Mouse (Mus musculus) small intestine, adult 2 months (tissue): ENCODE results near the gene Gm28047.

ENCODE experiments used
- CTCF ChIP-seq: fragments of 200-500 bp; IDR thresholded peaks from 2 replicates; pipeline ENCODE4 v1.5.1; 2012; ENCODE audit warnings: low read depth, mild to moderate bottlenecking, control low read depth, inconsistent platforms, low read length, moderate library complexity, mixed read lengths; ENCODE audit not compliant: insufficient replicate concordance, insufficient read length; ENCODE audit errors: extremely low read depth
- POLR2A ChIP-seq: fragments of 200-500 bp; IDR thresholded peaks from 2 replicates; pipeline ENCODE4 v1.6.1; 2012; ENCODE audit warnings: low read depth, mild to moderate bottlenecking, control low read depth, inconsistent platforms, low read length, moderate library complexity

DNA sequence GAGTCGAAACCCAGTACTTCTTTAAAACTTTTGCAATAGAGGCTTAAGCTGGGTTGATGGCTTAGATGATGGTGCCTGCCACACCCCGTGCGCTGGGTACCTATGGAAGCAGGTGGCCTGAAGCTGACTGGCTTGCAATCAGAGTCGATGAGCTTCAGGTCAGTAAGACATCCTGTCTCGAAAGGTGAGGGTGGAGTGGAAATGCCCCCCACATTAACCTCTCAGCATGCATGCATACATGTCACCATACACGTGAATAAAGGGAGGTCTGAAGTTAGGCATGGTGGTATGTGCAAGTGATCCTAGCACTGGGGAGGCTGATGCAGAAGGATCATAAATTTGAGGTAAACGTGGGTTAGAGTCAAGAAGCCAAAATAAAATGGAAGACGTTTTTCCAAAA is 44.7 kb upstream of the Gm28047 start:
- TF ChIP-seq CTCF (no peak), POLR2A (no peak)
